Mouse (Mus musculus): Measurements from ENCODE around the gene Rgs14. TPM values are rescaled to one million over a fixed set of nuclear protein-coding genes. Genes with fewer than 3 reads are reported as not detected.

Rgs14 gene
- polyA plus RNA-seq, 1 experiment: 0.10 TPM

- H3K4me1 ChIP-seq (ENCODE audit: control insufficient read depth, insufficient read depth, low read length): peaks cover 6% of the 10 kb centered on the region
- TF ChIP-seq CTCF (IDR thresholded peaks at IDR 0.05; ENCODE audit: control insufficient read depth, insufficient read depth, insufficient replicate concordance, low read depth, low read length): no peak
- no peak for TF ChIP-seq POLR2A (IDR thresholded peaks at IDR 0.05; ENCODE audit: control insufficient read depth, low read depth, low read length)
- no peak overlapping the region for H3K4me3 ChIP-seq (ENCODE audit: control insufficient read depth, low read depth, low read length)
- no peaks in the 10 kb centered on the region for H3K27me3 ChIP-seq (ENCODE audit: control insufficient read depth, insufficient read depth, low read length)
- no peak overlapping the region for H3K27ac ChIP-seq (ENCODE audit: control insufficient read depth, insufficient read depth, low read depth, low read length)
- peaks cover 2% of the 10 kb centered on the region; the same call in 1 of the 2 replicates for H3K36me3 ChIP-seq (ENCODE audit: control insufficient read depth, insufficient read depth, low read length)
Observed at GRCm38 (mm10) chr13:55361145-55361544, 8.4 kb upstream of the Rgs14 start.

GRCm38 (mm10) chr13:55361974-55362452 lies 7.5 kb upstream of the Rgs14 start:
- Histone ChIP-seq H3K4me3 (ENCODE audit: control insufficient read depth, low read depth, low read length) (peak overlapping the region; percentile 98), H3K27ac (ENCODE audit: control insufficient read depth, insufficient read depth, low read depth, low read length) (peak overlapping the region; percentile 98), H3K27me3 (ENCODE audit: control insufficient read depth, insufficient read depth, low read length) (no peaks in the 10 kb centered on the region), H3K4me1 (ENCODE audit: control insufficient read depth, insufficient read depth, low read length) (peaks cover 6% of the 10 kb centered on the region), H3K36me3 (ENCODE audit: control insufficient read depth, insufficient read depth, low read length) (peaks cover 2% of the 10 kb centered on the region; the same call in 1 of the 2 replicates)
- no peak; the same call in 1 of the 2 replicates for TF ChIP-seq POLR2A (IDR thresholded peaks at IDR 0.05; ENCODE audit: control insufficient read depth, low read depth, low read length)
- no peak for TF ChIP-seq CTCF (IDR thresholded peaks at IDR 0.05; ENCODE audit: control insufficient read depth, insufficient read depth, insufficient replicate concordance, low read depth, low read length)

- peaks cover 2% of the 10 kb centered on the region; the same call in 1 of the 2 replicates for H3K36me3 ChIP-seq (ENCODE audit: control insufficient read depth, insufficient read depth, low read length)
- peaks cover 6% of the 10 kb centered on the region for H3K4me1 ChIP-seq (ENCODE audit: control insufficient read depth, insufficient read depth, low read length)
- H3K27me3 ChIP-seq (ENCODE audit: control insufficient read depth, insufficient read depth, low read length): no peaks in the 10 kb centered on the region
- peak; percentile 51 for TF ChIP-seq POLR2A (IDR thresholded peaks at IDR 0.05; ENCODE audit: control insufficient read depth, low read depth, low read length)
- TF ChIP-seq CTCF (IDR thresholded peaks at IDR 0.05; ENCODE audit: control insufficient read depth, insufficient read depth, insufficient replicate concordance, low read depth, low read length): no peak
- H3K4me3 ChIP-seq (ENCODE audit: control insufficient read depth, low read depth, low read length): peak within 1 kb of the TSS; percentile 98
- H3K27ac ChIP-seq (ENCODE audit: control insufficient read depth, insufficient read depth, low read depth, low read length): peak within 1 kb of the TSS; percentile 98
Observed at GRCm38 (mm10) chr13:55362453-55363060, 7.0 kb upstream of the Rgs14 start, which contains the start of gene Lman2. TSS of gene Lman2 (minus strand) at chr13:55362783.

DNA sequence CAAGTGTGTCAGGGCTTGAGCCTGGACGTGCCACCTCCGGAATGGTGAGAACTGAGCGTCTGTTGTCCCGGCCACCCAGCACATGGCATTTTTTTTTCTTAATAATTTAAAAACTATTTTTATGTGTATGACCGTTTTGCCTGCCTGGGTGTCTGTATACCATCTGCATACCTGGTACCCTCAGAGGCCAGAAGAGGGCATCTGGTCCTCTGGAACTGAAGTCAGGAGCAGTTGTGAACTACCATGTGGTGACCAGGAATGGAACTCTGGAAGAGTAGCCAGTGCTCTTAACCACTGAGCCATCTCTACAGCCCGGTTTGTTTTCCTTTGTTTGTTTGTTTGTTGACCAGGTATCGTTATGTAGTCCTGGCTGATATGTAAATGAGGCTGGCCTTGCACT lies 1.1 kb upstream of the Rgs14 start:
- TF ChIP-seq CTCF (IDR thresholded peaks at IDR 0.05; ENCODE audit: control insufficient read depth, insufficient read depth, insufficient replicate concordance, low read depth, low read length) (no peak), POLR2A (IDR thresholded peaks at IDR 0.05; ENCODE audit: control insufficient read depth, low read depth, low read length) (no peak)
- Histone ChIP-seq H3K36me3 (ENCODE audit: control insufficient read depth, insufficient read depth, low read length) (no peaks in the 10 kb centered on the region), H3K4me1 (ENCODE audit: control insufficient read depth, insufficient read depth, low read length) (no peaks in the 10 kb centered on the region), H3K4me3 (ENCODE audit: control insufficient read depth, low read depth, low read length) (no peak overlapping the region), H3K27ac (ENCODE audit: control insufficient read depth, insufficient read depth, low read depth, low read length) (no peak overlapping the region), H3K27me3 (ENCODE audit: control insufficient read depth, insufficient read depth, low read length) (no peaks in the 10 kb centered on the region)

DNA sequence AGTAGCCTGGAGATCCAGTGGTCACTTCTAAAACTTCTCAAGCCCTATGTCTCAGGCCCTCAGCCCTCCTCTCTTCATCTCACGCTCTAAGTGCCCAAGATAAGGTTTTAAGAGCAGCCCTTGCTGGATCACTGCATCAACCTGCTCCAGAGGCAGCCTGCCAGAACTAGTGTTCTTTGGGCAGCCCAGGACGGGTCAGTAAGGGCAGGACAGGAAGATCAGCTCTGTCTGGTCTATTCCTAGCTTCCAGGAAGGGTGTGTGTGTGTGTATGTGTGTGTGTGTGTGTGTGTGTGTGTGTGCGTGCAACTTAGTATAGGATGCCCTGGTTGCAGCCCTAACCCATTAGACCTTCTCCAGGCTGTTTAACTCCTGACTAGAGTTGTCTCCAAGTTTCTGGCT lies 702 bp downstream of the Rgs14 start:
- no peak for TF ChIP-seq POLR2A (IDR thresholded peaks at IDR 0.05; ENCODE audit: control insufficient read depth, low read depth, low read length)
- TF ChIP-seq CTCF (IDR thresholded peaks at IDR 0.05; ENCODE audit: control insufficient read depth, insufficient read depth, insufficient replicate concordance, low read depth, low read length): no peak
- Histone ChIP-seq H3K4me3 (ENCODE audit: control insufficient read depth, low read depth, low read length) (no peak overlapping the region), H3K36me3 (ENCODE audit: control insufficient read depth, insufficient read depth, low read length) (no peaks in the 10 kb centered on the region)

GRCm38 (mm10) chr13:55371007-55371681 lies 1.6 kb downstream of the Rgs14 start:
- H3K36me3 ChIP-seq (ENCODE audit: control insufficient read depth, insufficient read depth, low read length): no peaks in the 10 kb centered on the region
- H3K4me1 ChIP-seq (ENCODE audit: control insufficient read depth, insufficient read depth, low read length): no peaks in the 10 kb centered on the region
- no peak for TF ChIP-seq CTCF (IDR thresholded peaks at IDR 0.05; ENCODE audit: control insufficient read depth, insufficient read depth, insufficient replicate concordance, low read depth, low read length)
- no peak for TF ChIP-seq POLR2A (IDR thresholded peaks at IDR 0.05; ENCODE audit: control insufficient read depth, low read depth, low read length)
- H3K4me3 ChIP-seq (ENCODE audit: control insufficient read depth, low read depth, low read length): no peak overlapping the region
- H3K27ac ChIP-seq (ENCODE audit: control insufficient read depth, insufficient read depth, low read depth, low read length): no peak overlapping the region
- no peaks in the 10 kb centered on the region for H3K27me3 ChIP-seq (ENCODE audit: control insufficient read depth, insufficient read depth, low read length)

More for the DNA sequence above, 702 bp downstream of the Rgs14 start:
- Histone ChIP-seq H3K27me3 (ENCODE audit: control insufficient read depth, insufficient read depth, low read length) (no peaks in the 10 kb centered on the region), H3K27ac (ENCODE audit: control insufficient read depth, insufficient read depth, low read depth, low read length) (no peak overlapping the region), H3K4me1 (ENCODE audit: control insufficient read depth, insufficient read depth, low read length) (no peaks in the 10 kb centered on the region)

- Histone ChIP-seq H3K27ac (ENCODE audit: control insufficient read depth, insufficient read depth, low read depth, low read length) (no peak overlapping the region), H3K4me1 (ENCODE audit: control insufficient read depth, insufficient read depth, low read length) (no peaks in the 10 kb centered on the region), H3K27me3 (ENCODE audit: control insufficient read depth, insufficient read depth, low read length) (no peaks in the 10 kb centered on the region), H3K36me3 (ENCODE audit: control insufficient read depth, insufficient read depth, low read length) (no peaks in the 10 kb centered on the region), H3K4me3 (ENCODE audit: control insufficient read depth, low read depth, low read length) (no peak overlapping the region)
- no peak for TF ChIP-seq POLR2A (IDR thresholded peaks at IDR 0.05; ENCODE audit: control insufficient read depth, low read depth, low read length)
- no peak for TF ChIP-seq CTCF (IDR thresholded peaks at IDR 0.05; ENCODE audit: control insufficient read depth, insufficient read depth, insufficient replicate concordance, low read depth, low read length)
Observed at GRCm38 (mm10) chr13:55371740-55372139, 2.2 kb downstream of the Rgs14 start.
